Mouse (Mus musculus) cerebellum, adult 9-11 months (tissue): ENCODE data around the gene Gja10.

ENCODE experiments used
- DNase-seq: peaks from one replicate; pipeline ENCODE4 v3.0.0; 2022

Gene Gja10

DNA sequence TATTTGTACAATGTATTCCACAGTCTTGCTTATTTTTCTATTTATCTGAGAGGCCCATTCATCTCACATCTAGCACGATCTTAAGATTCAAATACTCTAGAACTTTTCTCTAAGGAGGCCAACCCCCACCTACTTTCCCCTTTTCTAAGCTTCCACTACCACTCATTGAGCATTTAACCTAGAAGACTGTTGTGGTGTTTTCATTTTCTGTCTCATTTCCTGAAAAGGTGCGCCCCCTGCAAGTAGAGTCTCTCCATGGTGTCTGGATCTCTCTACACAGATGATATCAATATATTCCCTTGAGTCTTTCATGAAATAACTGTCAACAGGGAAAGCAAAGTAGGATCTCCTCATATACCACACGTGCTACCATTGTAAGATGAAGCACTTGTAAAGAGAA, at the start of gene Gja10:
TSS of gene Gja10 (minus strand) at position 101 of the 400 bp plus-strand sequence.
- DNase-seq, result no peak

DNA sequence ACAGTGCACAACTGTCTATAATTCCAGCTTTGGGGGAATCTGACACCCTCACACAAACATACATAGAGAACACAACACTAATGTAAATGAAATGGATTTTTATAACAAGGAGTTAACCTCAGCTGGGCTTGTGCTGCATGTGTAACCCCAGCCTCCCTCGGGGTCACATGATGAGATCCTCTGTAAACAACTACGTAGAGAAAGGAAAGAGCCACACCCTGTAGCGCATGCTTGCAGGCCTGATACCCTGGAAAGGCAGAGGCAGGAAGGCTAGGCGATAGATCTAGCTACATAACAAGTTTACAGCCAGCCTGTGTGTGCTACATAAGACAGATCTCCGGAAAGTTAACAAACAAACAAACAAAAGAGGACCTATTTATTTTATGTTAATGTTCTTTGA, 49.1 kb upstream of the Gja10 start:
- DNase-seq, result no peak

DNA sequence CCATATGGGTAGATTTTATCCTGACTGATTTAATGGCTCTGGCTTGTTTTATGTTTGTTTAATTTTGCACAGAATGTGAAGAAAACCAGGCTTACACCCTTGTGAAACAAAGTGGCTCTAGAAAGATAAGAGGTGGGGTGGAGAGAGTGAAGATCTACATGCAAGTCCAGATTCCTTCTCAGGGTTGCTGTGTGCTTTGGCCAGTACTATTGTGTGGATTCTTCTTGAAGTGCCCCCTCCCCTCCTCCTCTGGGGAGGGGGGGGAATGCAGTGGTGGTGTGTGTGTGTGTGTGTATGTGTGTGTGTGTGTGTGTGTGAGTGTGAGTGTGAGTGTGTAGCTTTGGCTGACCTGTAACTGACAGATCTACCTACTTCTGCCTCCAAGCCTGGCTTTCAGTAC, 19.1 kb upstream of the Gja10 start:
- no peak for DNase-seq

DNA sequence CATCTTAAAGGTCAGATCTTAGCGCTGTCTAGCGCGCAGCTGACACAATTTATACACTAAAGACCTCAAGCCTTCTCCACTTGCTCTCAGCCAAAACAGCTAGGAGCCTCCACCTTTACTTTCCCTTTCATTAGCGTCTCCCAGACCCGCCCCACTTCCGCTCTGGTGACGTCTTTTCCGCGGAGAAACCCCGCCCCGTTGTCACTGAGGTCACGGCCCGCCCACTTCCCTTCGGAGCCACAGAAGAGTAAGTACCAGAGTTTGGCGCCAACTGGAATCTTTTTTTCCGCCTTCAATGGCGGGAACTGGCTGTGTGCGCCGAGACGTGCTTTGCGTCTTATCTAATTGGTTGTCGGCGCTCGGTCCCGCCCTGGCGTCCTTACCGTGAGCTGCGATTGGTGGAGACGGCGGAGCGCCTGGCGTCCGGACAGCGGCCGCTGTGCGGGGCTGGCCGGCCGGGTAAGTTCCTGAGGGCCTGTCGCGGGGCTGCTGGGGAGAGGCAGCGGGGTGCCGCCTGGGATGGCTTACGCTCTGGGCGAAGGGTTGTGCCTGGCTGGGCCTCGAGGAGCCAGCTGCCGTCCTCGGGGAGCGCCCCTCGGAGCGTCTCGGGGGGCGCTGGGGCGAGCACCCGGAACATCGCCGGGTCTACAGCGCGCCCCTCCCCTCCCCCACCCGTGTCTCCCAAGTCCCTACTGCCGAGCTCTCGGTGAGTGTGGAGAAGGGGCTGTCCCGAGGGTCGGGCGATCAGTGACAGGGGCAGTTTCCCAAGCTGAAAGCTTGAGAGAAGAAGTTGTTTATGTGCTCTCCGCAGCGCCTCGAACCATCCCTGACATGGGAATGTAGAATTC, 12.7 kb upstream of the Gja10 start, which contains the start of gene Casp8ap2:
TSS of gene Casp8ap2 (plus strand) at position 418 of the 848 bp plus-strand sequence.
- peak; percentile 100 for DNase-seq

DNA sequence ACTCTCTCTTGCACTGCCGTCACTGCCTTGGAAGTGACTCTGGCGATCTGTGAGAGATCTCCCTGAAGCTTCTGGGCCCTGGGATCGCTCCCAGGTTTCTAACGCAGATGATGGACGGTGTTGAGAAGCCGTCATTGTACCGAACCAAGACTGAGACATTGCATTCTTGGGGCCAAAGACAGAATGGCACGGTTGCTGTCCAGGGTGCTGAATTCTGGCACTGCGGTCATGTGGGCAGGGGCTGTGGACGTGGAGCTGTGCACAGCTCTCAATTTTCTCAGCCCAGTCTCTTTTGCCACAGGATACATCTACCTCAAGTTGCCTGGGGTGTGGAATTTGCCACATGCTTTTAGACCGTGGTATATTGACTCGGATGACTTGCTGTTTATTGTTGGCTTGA, 1.4 kb downstream of the Gja10 start:
- no peak for DNase-seq

DNA sequence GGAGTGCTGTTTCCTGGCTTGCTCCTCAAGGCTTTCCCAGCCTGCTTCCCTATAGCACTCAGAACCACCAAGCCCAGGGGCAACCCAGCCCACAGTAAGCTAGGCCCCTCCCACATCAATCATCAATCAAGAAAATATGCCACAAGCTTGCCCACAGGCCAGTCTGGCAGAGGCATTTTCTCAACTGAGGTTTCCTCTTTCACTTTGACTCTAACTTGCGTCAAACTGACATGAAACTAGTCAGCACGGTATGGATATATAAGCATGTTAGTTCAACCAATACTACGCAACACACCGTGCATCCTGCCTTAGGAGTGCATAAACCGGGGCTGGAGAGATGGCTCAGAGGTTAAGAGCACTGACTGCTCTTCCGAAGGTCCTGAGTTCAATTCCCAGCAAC, 14.3 kb downstream of the Gja10 start:
- DNase-seq, result no peak

DNA sequence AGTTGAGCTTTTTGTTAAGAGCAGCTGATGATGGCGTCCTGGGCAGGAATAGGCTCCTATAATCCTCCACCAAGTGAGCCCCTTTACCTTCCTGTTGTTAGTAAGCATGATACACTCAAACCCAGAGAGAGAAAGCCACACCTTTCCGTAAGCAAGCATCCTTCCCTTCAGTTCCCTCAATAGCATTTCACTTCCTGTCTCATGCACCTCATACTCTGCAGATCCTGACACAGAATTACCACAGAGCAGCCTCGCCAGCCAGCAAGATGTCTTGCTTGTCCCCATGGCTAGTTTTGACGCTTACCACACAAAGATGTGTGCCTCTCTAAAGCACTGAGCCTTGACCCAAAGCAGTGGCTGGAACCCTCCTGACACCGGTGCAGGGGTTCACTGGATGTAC, 15.0 kb downstream of the Gja10 start:
- DNase-seq, result no peak

DNA sequence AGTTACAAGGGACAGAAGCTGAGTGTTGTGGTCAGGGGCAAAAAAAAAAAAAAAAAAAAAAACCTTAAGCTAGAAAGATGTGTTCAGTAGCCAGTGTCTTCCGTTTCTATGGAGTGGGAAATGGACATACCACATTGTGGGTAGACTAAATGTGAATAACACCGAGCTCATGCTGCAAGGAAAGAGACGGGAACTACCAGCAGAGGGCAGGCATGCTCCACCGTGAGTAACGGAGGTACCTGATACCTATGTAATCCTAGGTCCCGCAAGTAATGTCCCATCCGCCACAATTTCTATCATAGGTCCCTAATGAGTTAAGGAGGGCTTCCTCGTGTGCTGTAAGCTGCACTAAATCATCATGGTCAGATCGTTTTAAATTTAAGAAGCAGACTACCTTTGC, 16.0 kb downstream of the Gja10 start:
- DNase-seq, result peak; percentile 28

DNA sequence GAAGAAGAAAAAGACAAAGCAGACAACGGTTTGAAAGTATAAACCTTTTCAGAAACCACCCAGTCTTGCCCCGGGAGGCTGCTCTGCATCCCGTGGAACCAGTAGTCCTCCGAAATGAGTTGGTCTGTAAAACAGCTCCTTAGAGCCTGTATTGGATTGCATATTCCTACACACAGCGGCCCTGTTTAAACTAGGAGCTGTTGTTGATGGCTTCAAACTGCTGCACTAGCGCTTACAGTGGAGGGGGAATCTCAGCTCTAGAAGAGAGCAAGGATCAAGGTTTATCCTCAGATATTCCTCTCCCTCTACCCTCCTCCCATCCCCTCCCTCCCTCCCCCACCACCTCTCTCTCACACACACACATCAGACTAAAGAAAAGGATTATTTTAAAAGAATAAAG, 18.4 kb downstream of the Gja10 start:
- no peak for DNase-seq

DNA sequence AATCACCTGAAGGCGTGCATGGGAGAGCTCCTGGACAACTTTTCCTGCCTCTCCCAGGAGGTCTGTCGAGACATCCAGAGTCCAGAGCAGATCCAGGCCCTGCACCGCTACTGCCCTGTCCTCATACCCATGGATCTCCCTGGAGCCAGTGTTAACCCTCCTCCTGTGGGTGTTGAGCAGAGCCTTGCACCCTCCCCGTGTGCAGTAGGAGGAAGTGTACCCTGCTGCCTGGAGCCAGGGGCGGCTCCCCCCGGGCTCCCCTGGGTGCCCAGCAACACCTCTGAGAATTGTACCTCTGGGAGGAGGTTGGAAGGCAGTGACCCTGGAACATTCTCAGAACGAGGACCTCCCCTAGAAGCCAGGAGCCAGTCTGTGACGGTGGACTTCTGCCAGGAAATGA, 22.7 kb downstream of the Gja10 start:
- DNase-seq, result no peak

DNA sequence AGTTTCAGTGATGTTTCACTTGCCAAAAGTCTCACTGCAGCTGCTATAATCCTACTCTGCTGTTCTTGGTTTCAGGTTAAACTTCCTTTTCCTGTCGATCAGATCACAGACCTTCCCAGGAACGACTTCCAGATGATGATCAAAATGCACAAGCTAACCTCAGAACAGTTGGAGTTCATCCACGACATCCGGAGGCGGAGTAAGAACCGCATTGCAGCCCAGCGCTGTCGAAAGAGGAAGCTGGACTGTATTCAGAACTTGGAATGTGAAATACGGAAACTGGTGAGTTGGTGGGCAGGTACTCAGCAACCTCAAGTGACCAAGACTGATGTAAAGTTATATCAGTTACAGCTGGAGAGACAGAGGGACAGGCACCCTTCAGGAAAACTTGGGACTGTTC, 27.4 kb downstream of the Gja10 start:
- DNase-seq, result no peak

DNA sequence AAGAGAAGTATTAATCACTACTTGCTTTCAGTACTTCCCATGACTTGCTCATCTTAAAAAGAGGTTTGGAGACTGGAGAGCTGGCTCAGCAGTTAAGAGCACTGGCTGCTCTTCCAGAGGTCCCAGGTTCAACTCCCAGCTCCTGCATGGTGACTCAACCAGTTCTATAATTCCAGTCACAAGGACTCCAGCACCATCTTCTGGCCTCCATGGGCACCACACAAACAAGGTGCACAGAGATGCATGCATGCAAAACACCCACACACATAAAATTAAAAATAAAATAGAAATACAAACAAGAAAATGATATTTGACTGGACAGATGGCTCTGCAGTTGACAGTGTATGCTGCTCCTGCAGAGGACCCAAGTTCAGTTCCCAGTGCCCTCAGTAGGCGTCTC, 28.0 kb downstream of the Gja10 start:
- DNase-seq, result no peak

DNA sequence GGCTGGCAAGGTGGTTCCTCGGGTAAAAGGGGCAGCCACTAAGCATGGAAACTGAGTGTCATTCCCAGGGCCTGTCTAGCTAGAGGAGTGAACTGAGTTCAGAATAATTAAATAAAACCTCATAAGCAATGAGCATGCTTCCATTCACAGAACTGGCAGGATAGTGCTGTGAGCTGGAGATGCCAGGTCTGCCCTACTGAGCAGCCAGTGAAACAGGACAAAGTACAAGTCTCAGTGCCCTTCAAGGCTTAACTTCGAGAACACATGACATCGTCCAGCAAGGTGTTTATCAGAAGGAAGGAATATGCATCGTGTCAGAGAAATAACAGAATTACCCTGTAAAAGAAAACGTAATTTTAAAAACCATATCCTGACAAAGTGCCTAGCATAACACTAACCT, 29.0 kb downstream of the Gja10 start:
- no peak for DNase-seq

DNA sequence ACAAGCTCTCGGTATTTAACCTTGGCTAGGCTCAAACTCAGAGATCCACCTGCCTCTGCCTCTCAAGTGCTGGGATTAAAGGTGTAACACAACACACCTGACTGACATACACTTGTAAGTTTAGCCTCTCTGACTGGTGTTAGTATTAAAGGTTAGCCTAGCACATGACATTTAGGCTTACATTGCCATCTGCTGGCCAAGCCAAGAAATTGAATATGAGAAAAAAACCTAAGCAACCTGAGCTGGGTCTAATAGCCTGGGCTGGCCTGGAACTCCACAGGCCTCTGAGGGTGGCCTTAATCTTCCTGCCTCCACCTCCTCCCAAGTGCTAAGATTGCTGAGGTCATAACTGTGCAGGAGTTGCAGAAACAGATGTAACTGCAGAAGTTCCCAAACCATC, 30.4 kb downstream of the Gja10 start:
- peak; percentile 44 for DNase-seq

DNA sequence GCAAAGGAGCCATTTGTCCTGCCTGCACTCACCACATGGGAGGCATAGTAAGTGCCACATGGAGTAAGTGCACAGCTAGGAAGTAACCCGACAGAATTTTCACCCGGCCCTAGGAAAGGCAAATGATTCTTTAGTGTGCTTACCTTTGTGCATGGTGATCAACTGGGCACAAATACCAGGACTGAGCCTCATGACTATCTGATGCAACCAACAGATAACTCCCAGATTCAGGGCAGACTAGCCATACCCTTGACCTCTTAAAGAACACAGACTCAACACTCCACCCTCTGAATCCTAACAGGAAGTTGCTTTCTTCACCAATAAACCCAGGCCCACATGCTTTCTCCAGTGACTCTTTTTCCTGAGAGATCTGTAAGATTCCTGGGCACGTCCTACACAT, 31.1 kb downstream of the Gja10 start:
- no peak for DNase-seq

DNA sequence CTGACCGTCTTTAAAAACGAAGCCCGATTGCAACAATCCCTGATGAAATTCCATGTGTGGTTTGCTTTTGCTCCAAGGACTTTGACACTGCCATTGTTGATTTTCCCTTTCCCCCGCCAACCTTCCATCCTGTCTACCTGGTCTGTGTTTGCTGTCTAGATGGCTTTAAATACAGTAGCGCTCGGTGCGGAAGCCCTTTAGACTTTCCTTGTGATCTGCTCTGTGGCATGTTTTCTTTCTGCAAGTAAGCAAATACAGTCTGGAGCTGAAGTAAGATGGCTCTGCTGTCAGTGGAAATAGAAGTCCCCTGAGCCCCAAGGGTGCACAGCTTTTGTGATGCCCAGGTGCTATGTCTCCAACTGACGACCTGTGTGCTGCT, 31.6 kb downstream of the Gja10 start:
- no peak for DNase-seq

DNA sequence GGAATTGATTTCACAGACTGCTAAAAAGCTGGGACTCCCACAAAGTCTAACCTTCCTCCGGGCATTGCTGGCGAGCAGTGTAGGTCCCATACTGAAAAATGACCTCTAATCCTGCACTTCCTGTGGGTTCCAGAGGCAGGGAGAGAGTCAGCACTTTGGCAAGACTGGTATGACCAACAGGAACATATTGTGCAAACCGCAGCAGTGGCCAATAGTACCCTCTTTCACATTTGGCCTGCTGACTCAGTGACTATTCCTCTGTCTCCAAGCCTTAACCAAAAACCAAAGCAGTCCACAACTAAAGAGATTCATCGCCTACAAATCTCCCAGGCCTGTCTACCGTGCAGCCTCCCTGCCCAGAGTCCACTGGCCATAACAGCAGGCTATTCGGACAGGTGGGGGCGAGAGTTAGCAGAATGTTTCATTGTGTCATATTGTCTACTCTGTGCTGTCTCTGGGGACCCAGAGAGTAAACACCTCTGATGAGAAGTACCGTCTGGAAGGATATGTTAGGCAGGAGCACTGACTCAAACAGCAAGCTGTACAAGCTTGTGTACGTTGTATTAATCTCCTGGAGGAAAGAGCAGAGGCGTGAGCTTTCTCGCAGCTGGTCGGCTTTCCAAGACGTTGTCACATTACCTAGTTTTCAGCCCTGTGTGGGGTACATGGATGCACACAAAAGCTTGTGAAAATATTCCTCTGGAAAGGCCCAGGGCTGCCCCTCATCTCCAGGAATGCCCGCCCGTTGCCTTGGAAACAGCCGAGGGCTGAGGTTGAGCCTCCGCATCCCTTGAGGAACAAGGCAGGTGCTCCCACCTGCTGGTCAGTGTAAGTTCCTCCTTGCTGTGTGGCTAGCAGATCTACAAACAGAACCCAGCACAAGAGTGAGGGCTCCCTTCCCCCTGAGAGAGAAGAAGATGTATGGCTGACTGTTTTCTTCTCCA, 32.3 kb downstream of the Gja10 start:
- peak; percentile 35 for DNase-seq

DNA sequence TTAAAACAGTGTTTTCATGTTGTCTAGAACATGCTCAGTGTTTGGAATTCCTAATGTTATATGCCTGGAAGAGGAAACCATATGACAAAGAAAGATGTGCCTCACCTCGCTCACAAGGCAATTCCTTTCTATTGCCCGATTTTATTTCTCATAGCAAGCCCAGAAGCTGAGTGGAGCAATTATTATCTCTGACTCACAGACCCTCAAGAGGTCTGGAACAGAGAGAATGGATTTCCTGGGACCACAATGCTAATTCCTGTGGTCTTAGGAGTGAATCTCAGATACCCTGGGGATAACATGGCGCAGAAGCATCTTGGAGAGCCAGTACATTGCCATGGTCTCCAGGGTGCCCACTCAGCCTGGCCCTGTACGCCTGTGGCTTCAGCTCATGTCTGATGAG, 33.5 kb downstream of the Gja10 start:
- no peak for DNase-seq

DNA sequence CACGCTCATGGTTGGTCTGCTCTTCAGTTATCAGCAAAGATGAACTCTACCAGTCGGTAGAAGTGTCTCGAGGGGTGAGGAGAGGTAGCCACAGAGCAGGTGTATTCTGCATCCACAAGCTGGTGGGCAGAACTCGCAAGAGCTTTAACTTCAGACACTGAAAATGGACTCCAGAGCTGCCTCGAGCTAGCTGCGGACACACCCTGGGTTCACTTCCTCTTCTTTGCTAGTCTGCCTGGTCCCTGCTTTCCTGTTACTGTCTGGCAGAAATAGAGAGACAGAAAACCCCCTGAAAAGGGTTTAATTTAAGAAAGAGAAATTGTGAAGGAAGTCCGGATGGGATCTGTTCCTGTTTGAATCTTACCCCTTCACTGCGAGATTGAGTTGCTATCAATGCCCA, 37.6 kb downstream of the Gja10 start:
- DNase-seq, result no peak

DNA sequence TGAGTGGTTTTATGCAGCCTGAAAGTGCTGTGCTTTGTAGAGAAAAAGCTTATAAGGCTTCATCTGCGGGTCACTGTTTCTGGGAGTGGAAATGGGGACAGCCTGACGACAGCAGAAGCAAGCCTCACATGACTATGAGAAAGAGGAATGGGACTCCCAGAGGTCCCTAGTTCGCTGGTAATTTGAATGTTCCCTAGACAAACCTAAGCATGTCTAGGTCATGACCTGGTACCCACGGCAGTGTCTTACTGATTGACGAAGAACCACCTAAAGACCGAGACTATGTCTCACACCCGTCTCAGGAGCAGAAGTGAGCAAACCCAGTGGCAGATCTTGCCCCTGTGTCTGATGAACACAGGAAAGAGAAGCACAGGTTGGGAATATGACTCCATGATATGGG, 38.1 kb downstream of the Gja10 start:
- DNase-seq, result no peak

DNA sequence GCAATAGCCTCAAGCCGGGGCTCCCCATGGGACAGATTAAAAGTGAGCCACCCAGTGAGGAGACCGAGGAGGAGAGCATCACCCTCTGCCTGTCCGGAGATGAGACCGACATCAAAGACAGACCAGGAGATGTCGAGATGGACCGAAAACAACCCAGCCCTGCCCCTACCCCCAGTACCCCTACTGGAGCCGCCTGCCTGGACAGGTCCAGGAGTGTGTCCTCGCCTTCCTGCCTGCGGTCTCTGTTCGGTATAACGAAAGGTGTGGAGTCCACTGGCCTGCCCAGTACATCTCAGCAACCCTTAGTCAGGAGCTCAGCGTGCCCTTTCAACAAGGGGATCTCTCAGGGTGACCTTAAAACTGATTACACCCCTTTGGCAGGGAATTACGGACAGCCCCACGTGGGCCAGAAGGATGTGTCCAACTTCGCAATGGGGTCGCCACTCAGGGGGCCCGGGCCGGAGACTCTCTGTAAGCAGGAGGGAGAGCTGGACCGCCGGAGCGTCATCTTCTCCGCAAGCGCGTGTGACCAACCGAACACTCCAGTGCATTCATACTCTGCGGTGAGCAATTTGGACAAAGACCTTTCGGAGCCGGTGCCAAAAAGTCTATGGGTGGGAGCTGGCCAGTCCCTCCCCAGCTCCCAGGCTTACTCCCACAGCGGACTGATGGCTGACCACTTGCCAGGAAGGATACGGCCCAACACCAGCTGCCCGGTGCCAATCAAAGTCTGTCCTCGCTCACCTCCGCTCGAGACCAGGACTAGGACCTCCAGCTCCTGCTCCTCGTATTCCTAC, 40.0 kb downstream of the Gja10 start:
- peak; percentile 35 for DNase-seq

DNA sequence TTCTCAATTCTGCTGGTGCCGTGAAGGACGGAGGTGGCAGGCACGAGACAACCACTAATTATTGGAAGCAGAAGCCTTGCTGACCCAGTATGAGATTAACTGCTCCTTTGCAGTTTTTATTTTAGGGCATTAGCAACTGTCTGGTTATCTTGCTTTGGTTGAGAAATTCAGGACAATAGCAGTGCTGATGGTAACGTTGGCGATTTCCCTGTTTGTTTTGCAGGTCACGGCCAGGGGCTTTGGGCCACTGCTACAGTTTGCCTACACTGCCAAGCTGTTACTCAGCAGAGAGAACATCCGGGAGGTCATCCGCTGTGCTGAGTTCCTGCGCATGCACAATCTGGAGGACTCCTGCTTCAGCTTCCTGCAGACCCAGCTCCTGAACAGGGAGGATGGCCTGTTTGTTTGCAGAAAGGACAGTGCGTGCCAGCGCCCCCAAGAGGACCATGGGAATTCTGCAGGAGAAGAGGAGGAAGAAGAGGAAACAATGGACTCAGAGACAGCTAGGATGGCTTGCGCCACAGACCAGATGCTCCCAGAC, 40.9 kb downstream of the Gja10 start:
- DNase-seq, result peak; percentile 78
